Mouse (Mus musculus) kidney, adult 2 months (tissue): ENCODE data around the gene Pola1.

Experiments
- CTCF ChIP-seq: fragments of 200-500 bp; conservative IDR thresholded peaks from 2 replicates; pipeline ENCODE4 v1.5.1; 2011; ENCODE audit warnings: low read depth, mild to moderate bottlenecking, control low read depth, low read length, moderate library complexity, mixed read lengths; ENCODE audit not compliant: insufficient read depth, insufficient read length
- POLR2A ChIP-seq: fragments of 200-500 bp; IDR thresholded peaks from one replicate; pipeline ENCODE4 v1.6.1; 2011; ENCODE audit warnings: low read depth, low read length, control low read depth

DNA sequence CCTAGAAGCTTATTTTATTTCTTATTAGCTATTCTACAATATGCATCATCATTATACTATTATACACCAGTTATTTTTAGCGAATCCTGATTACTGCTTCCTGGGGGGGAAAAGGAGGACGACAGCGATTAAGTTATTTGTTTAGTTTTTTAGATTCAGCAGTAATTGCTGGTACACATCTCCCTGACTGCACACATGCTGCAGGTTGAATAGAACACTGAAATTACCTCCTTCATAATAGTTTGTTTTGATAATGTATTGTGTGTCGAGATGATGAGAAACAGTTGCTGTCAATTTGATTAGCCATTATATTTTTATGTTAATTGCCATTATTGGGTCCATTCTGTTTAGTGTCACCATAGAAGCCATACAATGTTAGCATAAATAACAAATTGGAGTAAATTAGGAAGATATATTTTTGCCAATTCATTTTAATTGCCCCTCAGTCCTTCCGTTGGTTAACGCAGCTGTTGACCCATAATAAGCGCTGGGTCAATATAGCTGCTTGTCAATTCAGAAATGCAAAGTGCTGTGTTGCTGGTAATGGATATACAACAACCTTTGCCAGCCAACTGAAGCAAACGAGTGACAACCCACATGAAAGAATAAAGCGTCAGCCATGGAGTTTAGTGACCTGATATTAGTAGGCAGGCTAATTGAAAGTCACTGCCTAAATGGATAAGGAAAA is 254.5 kb downstream of the Pola1 start:
- TF ChIP-seq POLR2A (no peak), CTCF (no peak)
